Mouse (Mus musculus) spleen, adult 2 months (tissue): ENCODE results near the gene Rai14.

Experiments
- CTCF ChIP-seq: fragments of 200-500 bp; IDR thresholded peaks from 2 replicates; pipeline ENCODE4 v1.5.1; 2011; ENCODE audit warnings: mild to moderate bottlenecking, inconsistent platforms; ENCODE audit not compliant: insufficient read depth, insufficient read length, insufficient replicate concordance; ENCODE audit errors: extremely low read depth
- POLR2A ChIP-seq: fragments of 200-500 bp; IDR thresholded peaks from 2 replicates; pipeline ENCODE4 v1.6.1; 2011; ENCODE audit warnings: low read depth, low read length, inconsistent platforms

DNA sequence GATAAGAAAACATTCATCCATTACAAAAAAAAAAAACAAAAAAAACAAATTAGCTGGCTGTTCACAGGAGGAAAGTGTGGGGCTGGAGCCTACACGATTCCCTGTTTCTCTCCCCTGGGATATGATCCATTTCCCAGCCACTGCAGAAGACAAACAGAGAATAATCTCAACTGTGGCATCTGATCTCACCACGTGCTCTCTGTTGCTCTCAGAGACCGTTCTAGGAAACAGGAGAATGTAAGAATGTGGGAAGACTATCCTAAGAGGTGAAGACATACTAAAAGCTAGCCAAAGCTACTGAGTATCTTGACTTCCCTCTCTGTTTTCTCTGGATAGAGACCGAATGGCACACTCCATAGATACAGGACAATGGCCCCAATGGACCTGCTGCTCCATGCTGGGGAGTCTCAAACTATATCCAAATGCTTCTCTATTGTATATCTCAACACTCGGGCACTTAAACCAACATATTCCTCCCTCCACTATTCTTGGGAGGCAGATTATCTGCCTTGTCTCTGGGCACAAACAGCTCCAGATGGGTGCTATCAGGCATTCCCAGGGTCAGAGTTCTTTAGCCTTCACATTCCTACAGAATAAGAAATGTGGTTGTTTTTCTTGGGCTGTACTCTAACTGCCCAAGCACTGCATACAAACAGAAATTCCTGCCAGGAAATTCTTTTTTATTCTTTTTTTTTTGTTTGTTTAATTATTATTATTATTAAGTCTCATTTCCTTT is 50.5 kb downstream of the Rai14 start:
- TF ChIP-seq CTCF (no peak), POLR2A (no peak)
